Mouse (Mus musculus) spleen, adult 12 weeks (tissue): ENCODE results near the gene G430095P16Rik.

Source experiments
- DNase-seq: peaks from one replicate; pipeline ENCODE4 v3.0.0; 2022; ENCODE audit warnings: low spot score

G430095P16Rik gene

DNA sequence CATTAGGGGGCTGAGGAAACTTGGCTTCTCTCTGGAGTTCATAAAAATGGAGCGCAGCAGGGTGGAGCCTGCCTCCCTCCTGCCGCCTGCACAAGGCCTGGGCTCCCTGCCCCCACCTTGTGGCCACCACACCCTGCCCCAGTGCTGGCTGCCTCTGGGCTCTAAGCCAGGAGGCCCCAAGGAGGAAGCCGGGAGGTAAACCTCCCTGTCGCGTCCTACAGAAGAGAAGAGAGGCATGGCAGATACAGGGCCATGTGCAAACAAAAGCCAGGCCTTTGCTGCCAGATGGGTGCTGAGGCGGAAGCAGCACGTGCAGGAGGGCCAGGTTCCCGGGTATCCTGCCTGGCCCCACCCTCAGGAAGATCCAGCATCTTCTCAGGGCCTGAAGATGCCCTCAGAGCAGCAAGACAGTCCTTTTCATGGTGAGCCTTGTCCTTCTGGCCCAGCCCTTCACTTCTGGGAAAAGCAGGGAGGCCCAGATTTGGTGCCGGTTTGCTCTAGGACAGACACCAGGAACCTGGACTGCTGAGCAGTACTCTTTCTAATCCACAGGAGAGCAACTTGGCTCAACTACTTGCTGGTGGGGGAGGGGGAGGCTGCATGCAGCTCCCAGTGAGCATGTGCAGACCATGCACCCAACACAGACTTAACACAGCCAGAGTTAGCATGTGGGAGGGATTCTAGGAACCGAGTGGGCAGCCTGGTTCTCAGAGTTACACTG, at the start of gene G430095P16Rik:
Gene G430095P16Rik, plus strand, starts transcription at position 158 of the 721 bp plus-strand sequence.
- DNase-seq: peak; percentile 80

DNA sequence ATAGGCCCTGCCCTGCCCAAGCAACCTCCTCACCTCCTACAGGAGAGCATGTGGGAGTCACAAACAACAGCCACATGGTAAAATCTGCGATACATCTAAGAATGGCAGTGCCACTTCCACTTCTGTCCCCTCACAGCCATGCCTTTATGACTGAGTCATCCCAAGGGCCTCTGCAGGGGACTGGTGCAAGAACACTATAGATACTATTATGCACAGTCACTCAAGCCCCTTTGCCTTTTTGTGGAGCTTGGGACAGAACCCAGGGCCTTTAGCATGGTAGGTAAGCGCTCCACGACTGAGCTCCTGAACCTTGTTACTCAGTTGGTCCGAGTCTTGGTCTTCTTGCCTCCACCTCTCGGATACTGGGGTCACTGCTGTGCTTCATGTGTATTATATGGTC, 45.5 kb upstream of the G430095P16Rik start:
- DNase-seq: no peak

DNA sequence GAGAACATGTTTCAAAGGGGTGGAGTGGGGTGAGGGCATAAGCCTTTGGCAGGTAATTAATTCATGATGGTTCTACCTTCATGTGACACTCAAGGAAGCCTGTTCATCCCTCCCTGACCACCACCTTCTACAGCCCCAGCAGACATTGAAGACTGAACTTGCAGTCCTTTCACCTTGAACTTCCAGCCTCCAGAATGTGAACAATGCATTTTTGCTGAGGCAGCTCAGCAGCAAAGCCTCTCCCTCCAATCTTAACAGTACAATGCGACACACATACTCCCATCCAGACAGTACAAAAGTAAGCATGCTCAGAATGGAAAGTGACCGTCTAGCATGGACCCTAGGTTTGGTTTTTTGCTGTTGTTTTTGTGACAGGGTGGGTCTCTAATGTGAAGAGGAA, 41.3 kb upstream of the G430095P16Rik start:
- DNase-seq: no peak

DNA sequence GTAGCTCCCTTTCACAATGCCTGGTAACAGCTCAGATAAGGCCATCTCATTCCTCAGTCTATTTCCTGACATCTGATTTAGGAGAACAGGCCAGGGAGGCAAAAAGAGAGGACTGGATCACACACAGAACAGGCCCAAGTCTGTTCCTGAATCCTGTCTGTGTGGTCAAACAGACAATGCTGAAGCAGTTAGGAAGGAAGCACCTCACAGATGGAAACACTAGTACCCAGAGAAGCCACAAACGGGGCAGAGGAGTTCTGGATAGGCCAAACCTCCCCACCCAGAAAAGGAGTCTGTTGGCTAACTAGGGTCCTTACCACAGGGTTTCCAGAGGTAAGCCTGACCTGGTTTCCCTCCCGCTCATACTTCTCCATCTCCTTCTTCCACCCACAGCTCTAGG, 40.5 kb upstream of the G430095P16Rik start:
- no peak for DNase-seq

DNA sequence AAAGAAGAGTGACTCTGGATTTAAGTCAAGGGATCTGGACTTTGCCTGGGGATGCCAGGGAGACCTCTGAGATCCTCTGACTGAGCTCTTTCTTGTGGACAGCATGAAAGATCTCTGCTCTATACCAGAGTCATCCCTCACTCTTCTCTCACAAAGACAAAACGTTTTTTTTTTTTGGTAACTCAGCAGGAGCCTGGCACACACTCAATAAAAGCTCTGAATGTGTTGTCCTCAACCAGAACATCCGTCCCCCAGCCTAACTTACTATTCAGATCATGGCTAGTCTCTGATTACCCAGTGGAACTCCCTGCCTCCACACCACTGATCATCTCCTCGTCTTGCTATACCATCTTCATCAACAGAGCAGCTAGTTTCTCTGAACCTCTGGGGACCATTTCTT, 38.3 kb upstream of the G430095P16Rik start:
- no peak for DNase-seq

DNA sequence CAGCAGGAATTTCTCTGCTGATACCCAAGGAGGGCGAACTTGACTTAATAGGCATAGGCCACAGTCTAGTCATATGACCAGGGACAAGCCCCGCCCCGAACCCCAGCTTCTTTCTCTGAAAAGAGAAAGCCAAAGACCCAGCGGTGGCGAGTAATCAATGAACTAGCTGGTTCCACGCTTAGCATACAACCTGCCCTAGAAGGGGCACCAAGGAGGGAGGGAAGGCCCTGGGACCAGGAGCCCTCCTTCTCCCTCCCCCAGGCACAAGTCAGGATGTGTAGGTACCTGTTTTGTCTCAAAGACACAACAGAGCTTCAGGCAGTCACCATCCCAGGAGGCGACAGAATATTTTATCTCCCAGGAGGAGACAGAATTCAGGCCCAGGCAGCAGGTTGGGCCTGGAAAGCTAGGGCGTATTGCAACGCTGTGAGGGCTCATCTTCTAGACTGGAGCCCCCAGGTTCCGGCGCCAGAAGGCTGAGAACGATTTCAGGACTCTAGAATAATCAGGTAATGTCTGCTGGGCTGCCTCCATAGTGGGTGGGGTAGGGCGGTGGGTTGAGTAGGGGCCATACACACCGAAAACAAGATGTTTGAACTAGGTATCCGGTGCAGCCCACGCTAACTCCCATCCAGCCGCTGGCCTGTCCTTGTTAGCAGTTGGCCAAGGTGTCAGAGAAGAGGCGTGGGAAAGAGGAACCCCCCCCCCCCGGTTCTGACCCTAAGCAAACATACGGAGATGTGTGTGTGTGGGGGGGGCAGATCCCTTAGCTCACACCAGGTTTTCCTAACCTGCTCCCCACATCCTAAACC, 36.4 kb upstream of the G430095P16Rik start, which contains the start of gene Trmt1:
Gene Trmt1, plus strand, starts transcription at position 117 of the 812 bp plus-strand sequence.
- DNase-seq: peak; percentile 61

DNA sequence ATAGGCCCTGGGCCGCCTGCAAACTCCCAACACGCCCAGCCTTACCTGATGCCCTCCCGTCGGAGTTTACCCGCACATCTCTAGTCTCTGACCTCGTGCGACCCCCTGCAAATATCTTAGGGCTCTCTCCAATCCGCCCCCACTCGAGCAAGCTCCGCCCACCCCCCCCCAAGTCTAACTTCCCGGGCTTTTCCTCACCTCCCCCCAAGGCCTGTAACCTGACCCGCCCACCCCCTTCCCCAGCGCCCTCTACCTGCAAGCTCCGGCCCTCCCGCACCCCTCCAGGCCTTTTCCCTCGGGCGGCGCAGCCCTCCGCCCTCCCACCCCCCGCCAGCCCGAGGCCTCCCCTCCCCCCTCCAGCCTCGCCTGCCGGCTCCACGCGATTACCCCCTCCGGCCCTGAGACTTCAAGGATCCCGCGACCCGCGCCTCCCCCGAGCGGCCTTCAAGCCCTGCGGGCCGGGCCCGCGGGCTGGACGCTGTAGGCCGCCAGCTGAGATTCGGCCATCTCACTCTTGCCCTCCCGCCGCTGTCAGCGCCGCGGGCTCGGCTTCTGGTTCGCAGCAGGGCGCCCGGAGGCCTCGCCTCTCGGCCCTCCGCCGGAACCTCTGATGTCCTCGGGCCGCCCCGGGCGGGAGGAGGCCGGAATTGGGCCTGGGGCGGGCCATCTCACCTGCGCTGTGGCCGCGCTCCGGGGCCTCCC, 35.7 kb upstream of the G430095P16Rik start:
- no peak for DNase-seq

DNA sequence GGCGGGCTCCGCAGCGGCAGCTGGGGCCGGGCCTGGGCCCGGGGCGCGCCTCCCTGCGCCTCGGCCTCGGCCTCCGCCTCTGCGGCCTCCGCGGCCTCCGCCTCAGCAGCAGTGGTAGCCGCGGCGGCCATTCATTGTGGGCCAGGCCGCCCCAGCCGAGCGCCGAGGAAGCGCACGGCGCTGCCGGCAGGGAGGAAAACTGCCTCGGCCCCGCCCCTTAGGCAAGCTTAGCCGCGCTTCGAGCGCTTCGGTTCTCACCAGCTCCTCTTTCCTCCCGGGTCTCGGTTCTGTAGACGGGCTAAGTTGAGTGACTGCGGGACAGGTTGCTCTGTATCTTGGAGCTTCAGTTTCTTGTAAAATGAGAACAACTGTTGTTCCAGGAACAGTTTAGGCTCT, 35.1 kb upstream of the G430095P16Rik start, which contains the start of gene Nacc1:
Gene Nacc1, minus strand, starts transcription at position 158 of the 396 bp plus-strand sequence.
- peak; percentile 78 for DNase-seq

DNA sequence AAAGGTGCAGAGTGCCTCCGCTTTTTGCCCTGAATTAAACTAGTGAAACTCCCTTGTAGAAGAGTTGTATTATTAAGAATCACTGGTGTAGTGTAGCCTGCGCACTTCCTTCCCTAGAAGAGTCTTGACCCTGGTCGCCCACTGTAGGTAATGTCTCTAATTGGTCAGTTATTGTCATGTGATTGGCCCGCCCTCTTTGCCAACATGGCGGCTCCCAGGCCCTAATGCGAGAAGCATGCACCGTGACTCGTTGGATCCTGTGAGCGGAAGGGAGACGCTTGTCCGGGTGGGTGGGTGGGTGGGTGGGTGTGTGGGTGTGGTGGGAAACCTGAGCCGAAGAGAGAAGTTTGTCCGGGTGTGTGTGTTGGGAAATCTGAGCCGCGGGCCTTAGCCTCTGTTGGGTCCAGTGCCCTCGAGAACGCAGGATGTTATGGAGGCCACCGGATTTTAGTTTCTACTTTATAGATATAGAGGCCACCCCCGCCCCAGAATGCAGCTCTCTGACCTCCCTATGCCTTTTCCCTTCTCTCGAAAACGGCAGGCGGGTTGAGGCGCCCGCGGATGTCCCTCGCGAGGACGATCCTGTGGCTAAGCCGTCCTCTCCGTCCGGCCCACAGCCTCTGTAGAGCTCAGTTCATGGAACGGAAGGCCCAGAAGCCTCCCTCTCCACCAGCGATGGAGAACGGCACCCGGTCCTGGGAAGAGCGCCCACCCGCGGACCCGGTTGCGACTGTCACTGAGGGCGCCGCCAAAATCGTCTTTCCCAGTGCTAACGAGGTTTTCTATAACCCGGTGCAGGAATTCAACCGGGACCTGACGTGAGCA, 33.5 kb upstream of the G430095P16Rik start:
- DNase-seq: peak; percentile 79

DNA sequence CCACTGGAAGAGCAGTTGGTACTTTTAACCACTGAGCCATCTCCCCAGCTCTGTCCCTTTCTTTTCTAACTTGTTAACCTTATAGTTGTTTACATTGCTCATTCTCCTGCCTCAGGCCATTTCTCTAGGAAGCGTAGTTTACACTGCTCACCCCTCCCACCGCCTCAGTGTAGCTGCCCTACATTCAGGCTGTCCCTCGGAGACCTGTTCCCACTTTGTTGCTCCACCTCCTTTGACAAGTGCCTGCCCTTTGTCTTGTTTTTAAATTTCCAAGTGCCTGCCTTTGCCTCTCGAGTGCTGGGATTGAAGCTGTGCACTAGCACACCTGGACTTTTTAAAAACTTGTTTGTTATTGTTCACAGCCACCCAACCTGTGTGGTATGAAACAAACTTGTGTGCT, 29.5 kb upstream of the G430095P16Rik start:
- no peak for DNase-seq

DNA sequence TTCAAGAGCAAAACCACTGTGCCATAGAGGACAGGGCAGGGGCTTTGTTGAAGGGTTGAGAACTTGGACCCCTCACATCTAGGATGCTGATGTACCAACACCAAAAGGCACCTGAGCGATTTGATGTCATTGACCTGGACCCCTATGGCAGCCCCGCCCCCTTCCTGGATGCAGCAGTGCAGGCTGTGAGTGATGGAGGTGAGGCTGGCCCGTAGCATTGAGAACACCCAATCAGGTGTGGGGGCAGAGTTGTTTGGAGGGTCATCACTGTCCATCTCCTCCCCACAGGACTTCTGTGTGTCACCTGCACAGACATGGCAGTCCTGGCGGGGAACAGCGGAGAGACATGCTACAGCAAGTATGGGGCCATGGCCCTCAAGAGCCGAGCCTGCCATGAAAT, 27.7 kb upstream of the G430095P16Rik start:
- no peak for DNase-seq

DNA sequence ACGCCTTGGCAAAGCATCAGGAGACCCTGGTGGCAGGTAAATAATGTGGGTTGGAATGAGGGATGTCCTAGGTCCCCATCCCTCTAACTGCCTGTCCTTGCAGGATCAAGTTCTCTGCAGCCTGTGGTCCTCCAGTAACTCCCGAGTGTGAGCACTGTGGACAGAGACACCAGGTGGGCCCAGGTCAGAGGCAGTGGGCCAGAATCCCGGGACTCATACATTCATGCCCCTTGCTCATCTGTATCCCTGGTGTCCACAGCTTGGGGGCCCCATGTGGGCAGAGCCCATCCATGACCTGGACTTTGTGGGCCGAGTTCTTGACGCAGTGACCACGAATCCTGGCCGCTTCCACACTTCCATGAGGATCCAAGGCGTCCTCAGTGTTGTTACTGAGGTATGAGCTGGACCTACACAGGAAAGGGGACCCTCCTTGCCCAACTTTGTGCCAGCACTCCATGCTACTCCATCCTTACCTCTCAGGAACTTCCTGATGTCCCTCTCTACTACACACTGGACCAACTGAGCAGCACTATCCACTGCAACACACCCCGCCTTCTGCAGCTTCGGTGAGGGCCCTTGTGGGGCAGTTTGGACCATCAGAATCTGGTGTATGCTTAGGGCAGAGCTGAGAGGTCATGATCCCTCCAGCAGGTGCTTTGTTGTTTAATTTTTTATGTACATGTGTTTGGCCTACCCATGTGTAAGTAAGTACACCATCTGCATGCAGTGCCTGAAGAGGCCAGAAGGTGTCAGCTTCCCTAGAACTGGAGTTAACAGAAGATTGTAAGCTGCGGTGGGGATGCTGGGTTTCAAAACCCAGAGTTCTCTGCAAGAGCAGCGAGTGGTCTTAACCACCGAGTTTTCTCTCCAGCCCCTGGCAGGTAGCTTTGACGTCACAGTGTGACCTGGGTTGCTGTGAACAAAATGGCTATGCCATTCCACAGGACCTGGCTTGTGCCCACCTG, 25.4 kb upstream of the G430095P16Rik start:
- DNase-seq: no peak

DNA sequence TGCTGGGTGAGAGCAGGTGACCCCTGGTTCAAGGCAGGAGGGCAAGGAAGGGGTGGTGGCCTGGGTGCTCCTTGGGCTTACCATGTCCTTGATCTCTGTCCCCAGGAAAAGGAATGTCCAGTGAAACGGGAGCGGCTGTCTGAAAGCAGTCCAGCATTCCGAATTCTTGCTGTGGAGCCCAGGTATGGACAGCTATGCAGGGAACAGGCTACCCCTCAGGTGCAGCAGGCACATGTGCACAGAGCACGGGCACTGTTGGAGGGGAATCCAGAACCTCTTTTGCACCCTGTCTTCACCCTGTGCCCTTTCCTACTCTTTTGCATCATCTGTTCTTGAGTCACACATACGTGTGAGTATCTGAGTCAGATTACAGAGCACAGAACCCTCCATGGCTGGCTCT, 24.5 kb upstream of the G430095P16Rik start:
- DNase-seq: no peak

DNA sequence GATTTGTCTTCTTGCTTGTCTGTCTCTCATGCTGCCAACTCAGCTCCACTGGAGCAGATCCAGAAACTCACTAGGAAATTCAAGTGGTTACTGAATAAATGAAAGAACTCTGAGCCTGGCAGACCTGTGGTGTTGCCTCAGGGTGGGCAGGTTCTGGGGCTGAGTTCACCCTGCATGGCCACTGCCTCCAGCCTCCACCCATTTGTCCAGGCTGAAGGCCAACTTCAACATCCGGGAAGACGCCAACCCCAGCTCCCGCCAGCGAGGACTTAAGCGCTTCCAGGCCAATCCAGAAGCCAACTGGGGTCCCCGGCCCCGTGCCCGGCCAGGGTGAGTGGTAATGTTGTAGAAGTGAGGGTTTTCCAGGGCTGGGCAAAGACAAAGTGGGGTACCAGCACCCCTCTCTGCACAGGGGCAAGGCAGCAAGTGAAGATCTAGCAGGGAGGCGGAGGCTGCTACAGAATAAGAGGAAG, 23.8 kb upstream of the G430095P16Rik start:
- DNase-seq: no peak

DNA sequence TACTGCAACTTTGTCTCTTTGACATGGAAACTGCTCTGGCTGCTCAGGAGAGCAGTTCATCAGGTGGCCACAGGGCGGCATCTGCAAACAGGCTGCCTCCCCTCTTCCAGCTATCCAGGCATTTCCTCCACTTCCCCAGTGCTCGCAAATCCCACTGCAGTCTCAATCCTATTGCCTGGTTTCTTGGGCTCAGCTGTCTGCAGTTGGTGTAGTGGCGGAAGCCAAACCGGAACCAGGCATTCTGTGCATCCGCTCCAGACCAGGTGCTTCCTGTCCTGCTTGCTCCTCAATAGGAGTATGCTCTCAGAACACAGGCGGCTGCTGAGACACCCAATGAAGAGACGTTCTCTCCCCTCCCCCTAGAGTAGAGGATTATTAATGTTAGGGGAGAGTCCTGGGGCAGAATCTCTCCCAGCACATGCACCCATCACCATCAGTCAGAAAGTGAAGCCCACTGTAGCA, 22.9 kb upstream of the G430095P16Rik start:
- peak; percentile 56 for DNase-seq

DNA sequence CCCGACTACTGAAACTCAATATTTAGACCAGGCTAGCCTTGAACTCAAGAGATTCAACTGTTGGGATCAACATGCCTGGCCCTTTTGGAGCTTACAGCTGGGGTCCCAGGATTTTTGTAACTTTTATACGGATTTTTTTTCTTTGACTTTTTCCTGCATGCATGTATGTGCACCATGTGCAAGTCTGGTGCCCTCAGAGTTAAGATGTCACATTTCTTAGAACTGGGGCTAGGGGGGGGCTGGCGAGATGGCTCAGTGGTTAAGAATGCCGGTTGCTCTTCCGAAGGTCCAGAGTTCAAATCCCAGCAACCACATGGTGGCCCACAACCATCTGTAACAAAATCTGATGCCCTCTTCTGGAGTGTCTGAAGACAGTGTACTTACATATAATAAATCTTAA, 22.3 kb upstream of the G430095P16Rik start:
- DNase-seq: no peak

DNA sequence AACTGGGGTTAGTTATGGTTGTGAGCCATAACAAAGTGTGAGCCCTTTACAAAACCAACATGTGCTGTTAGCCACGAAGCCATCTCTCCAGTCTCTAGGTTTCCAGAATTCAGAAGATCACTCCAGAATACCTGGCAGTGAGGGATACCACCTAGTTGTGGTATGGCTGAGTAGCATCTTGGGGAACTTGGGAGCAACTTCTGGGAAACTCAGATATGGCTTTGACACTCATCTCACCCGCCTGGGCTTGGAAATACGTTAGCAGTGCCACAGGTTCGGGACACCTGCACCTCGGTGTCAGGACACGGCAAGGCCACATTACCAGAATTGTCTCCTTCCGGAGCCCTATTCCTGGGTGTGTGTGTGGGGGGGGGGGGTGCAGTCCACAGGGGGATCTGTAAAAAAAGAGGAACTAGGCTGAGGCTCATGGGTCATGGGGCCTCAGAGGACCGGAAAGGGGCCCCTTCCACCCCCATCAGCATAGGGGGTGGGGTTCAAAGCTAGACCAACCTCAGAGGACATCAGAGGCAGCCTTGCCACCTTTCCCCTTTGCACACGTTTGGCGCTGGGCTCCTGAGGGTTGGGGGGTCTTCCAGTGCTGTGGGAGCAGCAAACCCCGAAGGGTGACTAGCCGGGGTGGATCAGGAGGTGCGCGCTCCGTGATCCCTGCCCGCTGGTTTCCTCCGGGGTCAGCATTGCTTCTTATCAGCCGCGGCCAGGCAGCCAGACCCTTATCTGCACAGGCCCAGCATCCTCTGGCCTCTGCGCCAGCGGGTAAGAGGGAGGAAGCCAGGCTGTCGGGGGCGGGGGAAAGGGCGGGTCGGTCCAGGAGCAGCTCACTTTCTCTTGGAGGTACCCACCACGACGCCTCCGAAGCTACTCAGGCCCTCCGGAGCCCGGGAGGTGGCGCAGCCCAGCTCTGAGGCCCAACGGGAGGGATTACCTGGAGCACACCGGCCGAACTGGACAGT, 21.6 kb upstream of the G430095P16Rik start, which contains the start of gene Lyl1:
Gene Lyl1, plus strand, starts transcription at position 517 of the 971 bp plus-strand sequence.
- DNase-seq: peak; percentile 93

DNA sequence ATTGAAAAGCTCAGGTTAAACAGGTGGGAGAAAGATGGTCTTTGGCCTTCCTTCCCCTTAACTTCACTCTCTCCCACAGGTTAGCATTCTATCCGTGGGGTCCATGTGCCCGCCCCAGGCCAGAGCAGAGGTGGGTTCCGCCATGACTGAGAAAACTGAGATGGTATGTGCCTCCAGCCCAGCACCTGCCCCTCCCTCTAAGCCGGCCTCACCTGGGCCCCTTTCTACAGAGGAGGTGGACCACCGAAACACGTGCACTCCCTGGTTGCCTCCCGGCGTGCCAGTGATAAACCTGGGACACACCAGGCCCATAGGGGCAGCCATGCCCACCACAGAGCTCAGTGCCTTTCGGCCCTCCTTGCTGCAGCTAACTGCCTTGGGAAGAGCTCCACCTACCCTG, 20.2 kb upstream of the G430095P16Rik start:
- no peak for DNase-seq

DNA sequence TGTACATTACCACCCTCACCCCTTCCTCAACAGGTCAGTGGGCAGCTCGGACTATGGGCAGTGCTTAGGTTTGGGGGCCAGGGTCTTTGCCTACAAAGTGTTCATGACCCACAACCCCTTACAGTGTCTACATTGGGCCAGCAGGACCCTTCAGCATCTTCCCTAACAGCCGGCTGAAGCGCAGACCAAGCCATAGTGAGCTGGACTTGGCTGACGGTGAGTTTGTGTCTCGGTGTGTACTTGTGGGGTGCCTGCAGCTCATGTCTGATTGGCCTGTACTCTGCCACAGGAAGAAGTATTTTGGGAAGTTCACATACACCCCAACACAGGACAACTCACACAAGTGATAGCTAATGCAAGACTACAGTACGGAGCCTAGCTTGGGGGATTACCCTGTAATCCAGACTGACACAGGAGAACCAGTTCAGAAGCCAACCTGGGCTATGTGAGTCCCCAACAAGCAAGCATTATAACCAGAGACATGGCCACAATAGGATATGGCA, 19.8 kb upstream of the G430095P16Rik start:
- no peak for DNase-seq
